Mouse (Mus musculus) heart, adult 2 months (tissue): Measurements from ENCODE around the gene Stard3nl. TPM values are rescaled to one million over a fixed set of nuclear protein-coding genes. Genes with fewer than 3 reads are reported as not detected.

Source experiments
- DNase-seq, 2 experiments: peaks; one replicate each; pipeline ENCODE4 v3.0.0; 2021
- H3K27ac ChIP-seq: fragments of 200-600 bp; 2 replicates; pipeline ENCODE4 v1.8.1; 2022
- H3K27me3 ChIP-seq: fragments of 200-500 bp; 2 replicates; pipeline ENCODE4 v1.6.1; 2012; ENCODE audit warnings: mild to moderate bottlenecking, low read length, inconsistent platforms, mixed read lengths; ENCODE audit not compliant: control insufficient read depth, insufficient read depth
- H3K36me3 ChIP-seq: fragments of 200-500 bp; 2 replicates; pipeline ENCODE4 v1.6.1; 2012; ENCODE audit warnings: low read length, inconsistent platforms; ENCODE audit not compliant: control insufficient read depth, insufficient read depth
- H3K4me1 ChIP-seq: fragments of 200-500 bp; 2 replicates; pipeline ENCODE4 v1.6.1; 2011; ENCODE audit warnings: low read length; ENCODE audit not compliant: control insufficient read depth, insufficient read depth
- H3K4me3 ChIP-seq: fragments of 200-600 bp; 2 replicates; pipeline ENCODE4 v1.8.1; 2022
- H3K79me2 ChIP-seq: fragments of 200-500 bp; replicated peaks from 2 replicates; pipeline ENCODE4 v1.6.1; 2012; ENCODE audit warnings: mild to moderate bottlenecking, inconsistent platforms, low read length, moderate library complexity, mixed read lengths; ENCODE audit not compliant: control insufficient read depth, insufficient read depth
- H3K9ac ChIP-seq: fragments of 200-500 bp; 2 replicates; pipeline ENCODE4 v1.6.1; 2012; ENCODE audit warnings: low read depth, mild to moderate bottlenecking, control low read depth, inconsistent platforms, low read length, mixed read lengths
- CTCF ChIP-seq: fragments of 200-600 bp; IDR thresholded peaks from 2 replicates; pipeline ENCODE4 v1.8.1; 2022; ENCODE audit warnings: antibody characterized with exemption, mild to moderate bottlenecking, moderate library complexity
- EP300 ChIP-seq: fragments of 200-500 bp; IDR thresholded peaks from 2 replicates; pipeline ENCODE4 v1.6.1; 2011; ENCODE audit warnings: low read depth, low read length, control low read depth; ENCODE audit not compliant: insufficient read depth
- POLR2A ChIP-seq: fragments of 200-500 bp; IDR thresholded peaks from 2 replicates; pipeline ENCODE4 v1.6.1; 2011; ENCODE audit warnings: mild to moderate bottlenecking, low read depth, low read length, control low read depth; ENCODE audit not compliant: insufficient read depth
- WGBS: fragments of 180-500 bp; shearing (Covaris S2); methylation state at CpG from one replicate; pipeline ENCODE4 v1.1.7; 2018; 5-methylcytosine and 5-hydroxymethylcytosine counted together
- intact Hi-C: fragments of 180-260 bp; cut with DNase I; formaldehyde crosslinking; loops from one replicate; pipeline ENCODE4 v1.15.1; 2025
- polyA plus RNA-seq: library from polyadenylated mRNA; depleted of rRNA; stranded (reverse); fragments of >200 nt; gene quantifications from 2 replicates; pipeline ENCODE4 v1.2.3, GENCODE M21; 2012
- total RNA-seq, 2 experiments: library from RNA; stranded (reverse); gene quantifications; 2 replicates each; pipeline ENCODE4 v1.2.3; 2021

The Stard3nl gene
- total and polyA plus RNA-seq, 3 experiments = 13.3 to 14.6 (median 14.6) TPM

GRCm38 (mm10) chr13:19372133-19372729 lies 23.4 kb downstream of the Stard3nl start:
- DNase-seq = no peak
- no peaks in the 10 kb centered on the region for H3K79me2 ChIP-seq
- no peak overlapping the region for H3K9ac ChIP-seq
- H3K27ac ChIP-seq = no peak overlapping the region
- 62% methylated on average over 8 of the region's 8 CpGs for WGBS
- intact Hi-C loops = no loop called here
- peaks cover 2% of the 10 kb centered on the region; the same call in 1 of the 2 replicates for H3K4me1 ChIP-seq
- no peaks in the 10 kb centered on the region for H3K27me3 ChIP-seq
- no peak overlapping the region for H3K4me3 ChIP-seq
- no peak for TF ChIP-seq POLR2A
- no peak for TF ChIP-seq EP300
- no peak for TF ChIP-seq CTCF
- no peaks in the 10 kb centered on the region; the same call in 1 of the 2 replicates for H3K36me3 ChIP-seq

GRCm38 (mm10) chr13:19368817-19369216 lies 26.8 kb downstream of the Stard3nl start:
- H3K4me3 ChIP-seq = no peak overlapping the region
- H3K4me1 ChIP-seq = peaks cover 2% of the 10 kb centered on the region; the same call in 1 of the 2 replicates
- no peak overlapping the region for H3K27ac ChIP-seq
- no peak for DNase-seq
- 92% methylated on average over 6 of the region's 6 CpGs for WGBS
- no peak overlapping the region for H3K9ac ChIP-seq
- intact Hi-C loops = no loop called here
- no peak for TF ChIP-seq EP300
- TF ChIP-seq CTCF = no peak
- TF ChIP-seq POLR2A = no peak
- H3K27me3 ChIP-seq = no peaks in the 10 kb centered on the region
- no peaks in the 10 kb centered on the region for H3K36me3 ChIP-seq
- H3K79me2 ChIP-seq = no peaks in the 10 kb centered on the region

- Histone ChIP-seq H3K36me3 (no peaks in the 10 kb centered on the region), H3K4me3 (no peak overlapping the region), H3K27ac (no peak overlapping the region), H3K27me3 (no peaks in the 10 kb centered on the region), H3K79me2 (no peaks in the 10 kb centered on the region), H3K9ac (no peak overlapping the region), H3K4me1 (peaks cover 2% of the 10 kb centered on the region; the same call in 1 of the 2 replicates)
- WGBS = 84% methylated on average over 7 of the region's 7 CpGs
- intact Hi-C loops = no loop called here
- no peak for DNase-seq
- TF ChIP-seq EP300 (no peak), POLR2A (no peak), CTCF (no peak)
Observed at GRCm38 (mm10) chr13:19367536-19367935, 28.1 kb downstream of the Stard3nl start.

GRCm38 (mm10) chr13:19366866-19367265 lies 28.7 kb downstream of the Stard3nl start:
- no peak for TF ChIP-seq POLR2A
- TF ChIP-seq EP300 = no peak
- TF ChIP-seq CTCF = no peak
- no peak overlapping the region for H3K9ac ChIP-seq
- no peak for DNase-seq
- H3K36me3 ChIP-seq = no peaks in the 10 kb centered on the region
- peaks cover 2% of the 10 kb centered on the region; the same call in 1 of the 2 replicates for H3K4me1 ChIP-seq
- 72% methylated on average over 2 of the region's 2 CpGs for WGBS
- H3K27me3 ChIP-seq = no peaks in the 10 kb centered on the region
- H3K27ac ChIP-seq = no peak overlapping the region
- no peak overlapping the region for H3K4me3 ChIP-seq
- no peaks in the 10 kb centered on the region for H3K79me2 ChIP-seq
- intact Hi-C loops = no loop called here

- Histone ChIP-seq H3K9ac (no peak overlapping the region), H3K79me2 (no peaks in the 10 kb centered on the region), H3K4me3 (no peak overlapping the region), H3K27me3 (no peaks in the 10 kb centered on the region), H3K27ac (no peak overlapping the region), H3K4me1 (peaks cover 2% of the 10 kb centered on the region; the same call in 1 of the 2 replicates), H3K36me3 (no peaks in the 10 kb centered on the region)
- intact Hi-C loops = loop anchor here (1.0 to 2.0 kb wide), 3 partner anchors 73 to 319 kb away; no protein-coding TSS in a partner anchor
- peak; percentile 45 to 55 for DNase-seq
- 33% methylated on average over 4 of the region's 4 CpGs for WGBS
- TF ChIP-seq CTCF = peak; percentile 98
- peak; percentile 55; the same call in 1 of the 2 replicates for TF ChIP-seq EP300
- no peak for TF ChIP-seq POLR2A
Observed at GRCm38 (mm10) chr13:19365596-19365995, 30.0 kb downstream of the Stard3nl start.

GRCm38 (mm10) chr13:19364245-19364772 lies 31.3 kb downstream of the Stard3nl start:
- 84% methylated on average over 11 of the region's 11 CpGs for WGBS
- Histone ChIP-seq H3K4me1 (no peaks in the 10 kb centered on the region), H3K27ac (no peak overlapping the region), H3K36me3 (no peaks in the 10 kb centered on the region), H3K4me3 (no peak overlapping the region), H3K9ac (no peak overlapping the region), H3K79me2 (no peaks in the 10 kb centered on the region), H3K27me3 (no peaks in the 10 kb centered on the region)
- peak; percentile 93 for TF ChIP-seq CTCF
- no peak for TF ChIP-seq POLR2A
- TF ChIP-seq EP300 = no peak
- no peak for DNase-seq
- intact Hi-C loops = loop anchor here (2.0 to 5.0 kb wide), 3 partner anchors 33 to 276 kb away; partner anchors contain the start of gene Stard3nl
